Mouse (Mus musculus) inflammation-experienced regulatory T-cells, adult 6 months (primary cell): ENCODE measurements around the gene Tmsb15l. TPM values are rescaled to one million over a fixed set of nuclear protein-coding genes. Genes with fewer than 3 reads are reported as not detected.
"Not testable (repeated sequence)": the region's sequence is repeated elsewhere in the genome, so short reads cannot be mapped to it uniquely, and the experiment has no call there.

Experiments
- ATAC-seq: one replicate; pipeline ENCODE4 v1.8.0; 2017
- polyA plus RNA-seq, 3 experiments: library from polyadenylated mRNA; unstranded; fragments of 100-300 nt; shearing (Covaris generic); gene quantifications; one replicate each; pipeline ENCODE4 v1.2.1; 2017

Gene Tmsb15l
- 10 to 100 TPM in 1 of 3 experiments, 1 to 10 TPM in 2; 1.1 to 16.5 (median 2.6) TPM for polyA plus RNA-seq

- peak; percentile 96 for ATAC-seq
Measured at GRCm38 (mm10) chrX:136976424-136977084, at the start of gene Tmsb15l, which contains the start of gene Tmsb15b1. Gene Tmsb15l (minus strand): TSS chrX:136976869. Gene Tmsb15b1 (minus strand): TSS chrX:136976874.

DNA sequence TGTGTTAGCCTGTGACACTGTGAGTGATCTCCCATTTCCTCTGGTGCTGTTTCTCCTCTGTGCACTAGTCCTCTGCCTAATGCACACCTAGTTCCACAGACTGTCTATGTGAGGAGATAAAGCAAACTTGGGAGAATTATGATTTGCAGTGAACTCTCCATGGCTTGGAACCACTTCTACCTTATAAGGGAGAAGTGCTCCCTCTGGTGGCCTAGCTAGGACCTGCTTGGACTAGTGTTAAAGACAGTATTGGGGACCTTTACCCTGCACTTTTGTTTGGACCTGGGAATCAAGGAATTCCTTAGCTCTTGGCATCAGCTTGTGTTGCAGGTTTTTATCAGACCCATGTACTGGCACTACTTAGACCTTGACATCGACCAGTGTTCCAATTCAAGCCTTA is 42.6 kb upstream of the Tmsb15l start:
- peak; percentile 79 for ATAC-seq

GRCm38 (mm10) chrX:137017668-137018067 is 41.0 kb upstream of the Tmsb15l start:
- no peak for ATAC-seq

- ATAC-seq, result peak; percentile 84
Measured at GRCm38 (mm10) chrX:137015099-137015709, 38.5 kb upstream of the Tmsb15l start.

DNA sequence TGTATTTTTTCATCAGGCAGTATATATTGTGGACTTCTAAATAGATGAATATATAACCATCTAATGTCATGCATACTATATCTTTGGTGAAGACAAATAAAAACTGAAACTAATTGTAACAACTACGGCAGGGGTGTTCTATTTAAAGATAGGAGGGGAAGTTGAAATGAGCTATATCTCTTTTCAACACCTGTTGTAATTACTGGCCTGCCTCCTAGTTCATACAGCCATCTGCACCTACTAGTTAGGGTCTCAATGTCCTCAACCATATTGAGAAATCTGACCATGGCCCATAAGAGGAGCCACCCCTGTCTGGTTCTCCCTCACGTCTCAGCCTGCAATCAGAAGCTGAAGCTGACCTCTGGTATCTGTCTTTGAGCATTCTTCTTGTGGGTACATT is 19.6 kb upstream of the Tmsb15l start:
- no peak for ATAC-seq

DNA sequence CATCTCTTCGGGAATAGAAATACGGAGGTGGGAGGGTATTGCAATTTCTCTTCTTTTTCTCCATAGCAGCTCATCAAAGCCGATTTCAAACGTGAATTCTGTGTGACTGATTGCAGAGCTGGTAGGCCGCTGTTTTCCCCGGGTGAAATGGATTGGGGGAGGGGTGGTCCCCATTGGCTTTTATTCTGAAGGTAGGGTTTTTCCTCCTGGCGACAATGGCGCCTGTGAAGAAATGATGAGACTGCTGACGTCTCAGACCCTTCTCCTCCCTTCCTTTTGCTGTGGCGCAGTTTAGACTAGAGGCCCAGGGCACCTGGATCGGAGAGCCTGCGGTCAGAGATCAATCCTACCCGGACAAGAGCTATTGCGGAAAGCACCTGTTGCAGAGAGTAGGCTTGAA is 17.0 kb upstream of the Tmsb15l start:
- no peak for ATAC-seq

- ATAC-seq, result peak; percentile 94
Measured at GRCm38 (mm10) chrX:136992978-136993547, 16.4 kb upstream of the Tmsb15l start, which contains the start of gene Zcchc18. Gene Zcchc18 (plus strand): TSS chrX:136993155.

- ATAC-seq, result peak; percentile 49
Measured at GRCm38 (mm10) chrX:136992191-136992965, 15.7 kb upstream of the Tmsb15l start.

DNA sequence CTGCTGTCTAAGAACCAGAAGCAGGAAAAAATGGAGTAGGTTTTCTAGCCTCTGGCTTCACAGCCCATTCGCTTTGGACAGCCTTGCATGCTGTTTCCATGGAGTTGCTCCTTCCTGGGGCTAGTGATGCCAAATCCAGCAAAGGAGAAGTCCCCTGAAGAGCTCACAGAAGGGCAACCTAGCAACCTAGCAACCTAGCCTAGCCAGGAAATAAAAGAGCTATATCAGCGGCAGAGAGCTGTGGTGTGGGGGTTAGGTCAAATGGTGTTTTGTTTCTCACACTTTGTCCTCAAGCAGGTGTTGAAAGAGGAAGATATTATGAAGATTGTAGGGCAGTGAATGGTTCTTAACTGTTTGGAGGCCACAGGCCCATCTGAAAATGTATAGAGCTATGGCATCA is 14.6 kb upstream of the Tmsb15l start:
- ATAC-seq, result no peak

GRCm38 (mm10) chrX:136986039-136986438 is 9.4 kb upstream of the Tmsb15l start:
- ATAC-seq, result peak; percentile 71

DNA sequence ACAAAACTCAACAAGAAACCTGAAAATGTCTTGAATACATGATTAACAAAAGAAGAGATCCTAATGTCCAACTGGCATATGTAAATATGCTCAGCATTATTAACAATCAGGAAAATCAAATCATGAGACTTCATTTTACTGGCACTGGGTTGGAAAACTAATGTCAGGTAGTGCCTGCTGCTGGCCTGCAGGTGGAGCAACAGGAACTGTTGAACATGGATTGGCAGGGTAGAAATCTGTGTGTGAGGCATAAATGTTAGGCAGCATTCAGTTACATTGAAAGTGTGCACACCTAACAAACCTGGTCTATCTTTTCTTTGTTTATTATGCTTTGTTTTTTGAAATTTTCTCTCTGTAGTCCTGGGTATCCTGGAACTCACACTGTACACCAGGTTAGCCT is 1.9 kb upstream of the Tmsb15l start:
- peak; percentile 41 for ATAC-seq

- not testable (repeated sequence) for ATAC-seq
Measured at GRCm38 (mm10) chrX:136975397-136975796, 1.3 kb downstream of the Tmsb15l start, which contains the start of gene Tmsb15b2. Gene Tmsb15b2 (minus strand): TSS chrX:136975497.

- ATAC-seq, result peak; percentile 63
Measured at GRCm38 (mm10) chrX:136959688-136960087, 17.0 kb downstream of the Tmsb15l start.

DNA sequence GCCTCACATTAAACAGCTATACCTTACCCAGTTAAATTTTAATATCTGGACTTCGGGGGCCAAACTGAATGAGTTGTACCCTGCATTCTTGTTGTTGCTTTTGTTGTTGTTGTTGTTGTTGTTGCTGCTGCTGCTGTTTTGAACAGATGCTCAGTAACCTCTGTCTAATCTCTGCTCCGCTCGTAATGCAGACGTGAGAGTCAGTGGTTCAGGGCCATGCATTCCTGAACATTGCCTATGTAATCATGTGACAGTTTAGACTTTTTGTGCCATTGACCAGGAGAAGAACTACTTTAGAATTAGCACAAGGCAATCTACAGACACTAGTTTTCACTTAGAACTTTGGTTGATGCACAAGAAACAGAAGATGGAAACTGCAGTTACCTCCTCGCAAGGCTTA is 18.4 kb downstream of the Tmsb15l start:
- not testable (repeated sequence) for ATAC-seq

DNA sequence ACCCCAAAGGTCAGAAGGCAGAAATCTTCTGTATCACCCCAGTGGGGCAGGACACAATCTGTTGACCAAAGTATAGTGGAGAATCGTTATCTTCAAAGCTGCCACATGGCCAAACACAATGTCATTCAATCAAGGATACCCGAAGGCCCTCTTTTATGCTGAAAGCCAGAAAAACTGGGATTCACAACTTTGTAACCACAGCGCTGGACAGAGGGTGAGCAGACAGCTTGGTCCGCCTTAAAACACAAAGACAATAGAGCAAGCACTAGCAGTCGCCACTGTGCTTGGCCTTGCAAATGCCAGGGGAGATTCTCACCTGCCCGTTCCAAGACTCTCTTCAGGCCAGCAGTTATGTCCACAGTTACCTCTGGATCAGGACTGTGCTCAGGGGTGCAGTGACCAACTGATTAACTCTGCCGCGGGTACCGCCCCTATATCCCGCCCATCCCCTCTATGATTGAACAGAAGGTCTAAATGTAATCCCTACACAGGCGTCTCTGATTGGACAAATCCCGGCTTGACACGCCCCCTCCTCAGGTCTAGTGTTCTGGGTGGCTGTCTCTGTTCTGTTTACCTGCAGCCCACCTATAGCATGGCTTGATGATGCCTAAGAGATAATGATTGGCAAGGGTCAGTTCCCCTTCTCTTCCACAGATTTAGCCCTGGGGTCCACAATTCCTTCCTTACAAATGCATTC is 18.9 kb downstream of the Tmsb15l start:
- peak; percentile 78 for ATAC-seq

DNA sequence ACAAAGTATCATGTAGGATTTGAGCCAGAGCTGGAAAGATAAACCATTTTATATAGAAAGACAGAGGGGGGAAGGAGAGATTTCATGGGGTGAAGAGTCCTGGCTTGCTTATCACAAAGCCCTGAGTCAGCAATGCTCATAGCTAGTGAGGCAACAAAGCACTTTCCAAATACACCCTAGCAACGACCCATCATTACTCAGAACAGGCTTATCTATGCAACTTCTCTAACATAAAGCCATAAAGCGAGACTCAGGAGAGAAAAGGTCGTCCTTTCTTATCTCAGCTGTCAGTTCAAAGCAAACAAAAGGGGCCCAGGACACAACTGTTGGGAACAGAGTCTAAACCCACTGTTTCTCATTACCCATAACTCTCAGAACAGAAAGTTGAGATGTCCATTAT is 38.7 kb downstream of the Tmsb15l start:
- no peak for ATAC-seq

DNA sequence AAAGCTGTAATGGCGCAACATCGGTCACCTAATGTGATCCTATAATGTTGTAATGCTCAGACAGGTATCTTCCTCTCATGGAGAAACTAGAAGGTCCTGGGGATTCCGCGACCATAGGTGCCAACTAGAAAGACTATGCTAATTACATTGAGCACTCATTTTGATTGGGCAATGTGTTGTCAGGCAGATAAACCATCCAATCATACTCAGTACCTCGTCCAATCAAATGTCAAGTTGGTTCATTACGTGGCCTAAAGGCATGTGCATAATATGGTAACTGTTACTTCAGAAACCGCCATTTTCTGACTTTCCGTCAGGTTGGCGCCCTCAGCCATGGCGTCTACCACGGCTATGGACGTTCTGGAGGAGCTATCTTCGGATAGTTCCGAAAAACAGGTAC is 49.6 kb downstream of the Tmsb15l start, which contains the start of gene H2bfm:
TSS of gene H2bfm (plus strand) at position 295 of the 400 bp plus-strand sequence.
- ATAC-seq, result no peak

- ATAC-seq, result peak; percentile 43
Measured at GRCm38 (mm10) chrX:136925863-136926262, 50.8 kb downstream of the Tmsb15l start.
